Mouse (Mus musculus) midbrain, embryonic 15.5 days (tissue): Measurements from ENCODE around the gene Csmd2. TPM values are rescaled to one million over a fixed set of nuclear protein-coding genes. Genes with fewer than 3 reads are reported as not detected.

Experiments
- ATAC-seq: fragments of 200-750 bp; cut with Nextera tagmentation; replicated peaks from 2 replicates; pipeline ENCODE4 v1.8.0; 2017; ENCODE audit warnings: moderate TSS enrichment
- H3K27ac ChIP-seq: fragments of 300-500 bp; sonication (generic); 2 replicates; pipeline ENCODE4 v1.5.1; 2015; ENCODE audit warnings: mild to moderate bottlenecking, inconsistent platforms
- H3K27me3 ChIP-seq: fragments of 300-500 bp; sonication (generic); replicated peaks from 2 replicates; pipeline ENCODE4 v1.6.1; 2015; ENCODE audit warnings: inconsistent platforms
- H3K36me3 ChIP-seq: fragments of 300-500 bp; sonication (generic); replicated peaks from 2 replicates; pipeline ENCODE4 v1.6.1; 2015; ENCODE audit warnings: inconsistent platforms
- H3K4me1 ChIP-seq: fragments of 300-500 bp; sonication (generic); 2 replicates; pipeline ENCODE4 v1.6.1; 2015; ENCODE audit warnings: inconsistent platforms
- H3K4me2 ChIP-seq: fragments of 300-500 bp; sonication (generic); 2 replicates; pipeline ENCODE4 v1.6.1; 2015; ENCODE audit warnings: inconsistent platforms, mild to moderate bottlenecking, moderate library complexity
- H3K4me3 ChIP-seq: fragments of 300-500 bp; sonication (generic); 2 replicates; pipeline ENCODE4 v1.5.1; 2015; ENCODE audit warnings: mild to moderate bottlenecking, inconsistent platforms
- H3K9ac ChIP-seq: fragments of 300-500 bp; sonication (generic); 2 replicates; pipeline ENCODE4 v1.6.1; 2015; ENCODE audit warnings: mild to moderate bottlenecking, inconsistent platforms
- H3K9me3 ChIP-seq: fragments of 300-500 bp; sonication (generic); 2 replicates; pipeline ENCODE4 v1.6.1; 2016; ENCODE audit warnings: inconsistent platforms
- WGBS: fragments of 180-500 bp; shearing (Covaris S2); methylation state at CpG from one replicate; pipeline ENCODE4 v1.1.7; 2015; ENCODE audit warnings: mixed read lengths; 5-methylcytosine and 5-hydroxymethylcytosine counted together
- polyA plus RNA-seq: library from polyadenylated mRNA; unstranded; fragments of >200 nt; fragmentation: Nextera tagmentation; extraction: Ambion mirVana; gene quantifications from 2 replicates; pipeline ENCODE4 v1.2.1, GENCODE M21; 2015

The Csmd2 gene
- polyA plus RNA-seq, 1 experiment from 2014 or later: 15.1 TPM

DNA sequence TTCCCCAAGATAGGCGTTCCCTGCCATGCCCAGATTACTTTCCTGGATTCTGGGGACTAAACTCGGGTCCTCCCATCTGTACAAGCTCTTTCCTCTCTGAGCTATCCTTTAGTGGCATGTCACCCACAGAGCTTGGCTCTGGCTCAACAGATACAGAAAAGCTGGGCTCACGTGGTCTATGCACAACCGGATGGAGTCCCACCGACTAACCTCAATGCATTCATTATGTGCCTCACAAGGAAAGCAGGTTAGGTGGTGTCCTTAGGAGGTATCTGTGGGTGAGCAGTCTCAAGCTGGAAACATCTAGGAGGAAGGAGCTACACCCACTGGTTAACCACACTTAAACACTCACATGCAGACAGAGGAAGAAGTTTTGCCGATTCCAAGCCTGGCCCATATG, 140.9 kb downstream of the Csmd2 start:
- Histone ChIP-seq H3K4me2 (no peak overlapping the region), H3K27ac (no peak overlapping the region), H3K4me3 (no peak overlapping the region), H3K36me3 (no peaks in the 10 kb centered on the region), H3K27me3 (no peaks in the 10 kb centered on the region), H3K9me3 (no peaks in the 10 kb centered on the region), H3K9ac (no peak overlapping the region), H3K4me1 (peaks cover 9% of the 10 kb centered on the region)
- no peak for ATAC-seq
- WGBS: 78% methylated on average over 6 of the region's 6 CpGs

DNA sequence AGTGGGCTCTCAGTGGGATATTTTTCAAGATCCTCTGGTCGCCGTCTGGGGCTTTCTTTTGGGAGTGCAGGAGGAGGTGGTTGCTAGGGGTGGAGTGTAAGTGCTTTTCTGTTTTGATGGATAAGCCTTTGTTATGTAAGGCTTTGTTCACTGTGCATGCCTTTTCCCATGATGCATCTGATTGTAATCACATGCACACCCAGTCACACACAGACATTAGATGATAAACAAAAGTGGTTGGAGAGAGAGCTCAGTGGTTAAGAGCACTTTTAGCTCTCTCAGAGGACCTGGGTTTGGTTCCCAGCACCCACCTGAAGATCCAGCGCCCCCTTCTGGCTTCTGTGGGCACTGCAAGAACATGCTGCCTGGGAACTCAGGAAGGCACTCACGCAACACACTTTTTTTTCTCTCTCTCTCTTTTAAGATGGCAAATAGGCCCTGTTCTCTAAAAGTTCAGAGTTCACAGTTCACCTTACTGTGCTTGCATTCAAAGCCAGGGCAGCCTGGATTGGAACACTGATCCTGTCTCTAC, 143.0 kb downstream of the Csmd2 start:
- no peak for ATAC-seq
- H3K9ac ChIP-seq: no peak overlapping the region
- 47% methylated on average over 4 of the region's 4 CpGs for WGBS

DNA sequence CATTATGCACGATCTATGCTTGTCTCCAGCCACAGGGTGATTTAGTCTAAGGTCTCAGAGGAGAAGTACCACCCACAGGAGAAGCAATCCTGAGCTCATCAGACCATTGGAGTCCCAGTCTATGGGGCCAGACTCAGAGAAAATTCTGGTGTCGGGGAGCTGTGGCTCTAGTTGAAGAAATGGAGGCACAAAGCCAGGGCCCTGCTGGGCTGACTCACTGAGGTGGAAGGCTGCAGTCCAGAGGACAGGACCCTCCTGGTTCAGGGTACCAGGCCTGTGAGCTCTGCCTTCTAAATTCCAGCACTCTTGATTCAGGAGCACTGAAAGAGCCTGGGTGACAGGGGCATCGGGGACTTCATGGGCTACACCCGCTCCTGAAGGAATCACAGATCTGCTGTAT, 144.0 kb downstream of the Csmd2 start:
- Histone ChIP-seq H3K27ac (no peak overlapping the region), H3K4me3 (no peak overlapping the region), H3K4me1 (peaks cover 20% of the 10 kb centered on the region), H3K9me3 (no peaks in the 10 kb centered on the region), H3K36me3 (no peaks in the 10 kb centered on the region), H3K27me3 (no peaks in the 10 kb centered on the region), H3K4me2 (no peak overlapping the region), H3K9ac (no peak overlapping the region)
- no peak for ATAC-seq
- 84% methylated on average over 4 of the region's 4 CpGs for WGBS

More for the DNA sequence above, 143.0 kb downstream of the Csmd2 start:
- Histone ChIP-seq H3K4me2 (no peak overlapping the region), H3K27ac (no peak overlapping the region), H3K4me1 (peaks cover 22% of the 10 kb centered on the region), H3K27me3 (no peaks in the 10 kb centered on the region), H3K9me3 (no peaks in the 10 kb centered on the region), H3K36me3 (no peaks in the 10 kb centered on the region), H3K4me3 (no peak overlapping the region)

DNA sequence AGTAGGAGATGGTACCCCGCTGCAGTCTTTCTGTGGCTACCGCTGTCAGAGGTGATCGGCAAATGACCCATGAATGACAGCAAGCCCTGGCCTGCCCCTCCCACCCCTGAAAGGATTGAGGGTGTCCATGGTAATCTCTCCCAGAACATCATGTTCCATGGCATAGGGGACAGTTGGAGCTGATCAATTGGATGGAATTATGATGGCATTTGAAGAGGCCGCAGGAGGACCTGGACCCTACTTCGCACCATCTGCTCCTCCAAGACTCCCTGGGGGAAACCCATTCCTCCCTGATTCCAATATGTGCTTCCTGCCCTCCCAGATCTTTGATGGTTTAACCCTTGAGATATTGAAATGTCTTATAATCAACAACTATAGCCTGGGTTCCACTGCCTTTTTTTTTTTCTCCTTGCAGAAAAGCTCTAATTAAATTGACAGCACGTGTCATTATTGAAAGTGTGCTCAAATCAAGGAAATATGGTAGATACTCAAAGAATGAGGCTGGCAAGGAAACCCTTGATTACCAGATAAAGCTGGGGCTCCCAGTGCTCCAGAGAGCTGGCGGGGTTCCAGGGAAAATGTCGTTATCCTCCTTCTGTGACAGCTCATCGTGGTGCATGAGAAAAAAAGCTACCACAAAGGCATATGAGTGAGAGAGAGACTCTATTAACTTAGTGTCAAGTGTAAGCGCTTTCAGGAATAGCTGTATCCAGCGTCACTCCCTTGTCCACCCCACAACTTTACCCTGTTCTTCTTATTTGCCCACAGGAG, 145.4 kb downstream of the Csmd2 start:
- Histone ChIP-seq H3K9me3 (no peaks in the 10 kb centered on the region), H3K36me3 (no peaks in the 10 kb centered on the region), H3K9ac (no peak overlapping the region), H3K27ac (peak overlapping the region; percentile 12; the same call in 1 of the 2 replicates), H3K4me3 (no peak overlapping the region), H3K27me3 (no peaks in the 10 kb centered on the region), H3K4me1 (peaks cover 18% of the 10 kb centered on the region), H3K4me2 (no peak overlapping the region)
- no peak for ATAC-seq
- WGBS: 62% methylated on average over 11 of the region's 11 CpGs

GRCm38 (mm10) chr4:128134348-128134994, 146.8 kb downstream of the Csmd2 start:
- no peak overlapping the region for H3K4me3 ChIP-seq
- no peaks in the 10 kb centered on the region for H3K9me3 ChIP-seq
- peak overlapping the region; percentile 68 for H3K27ac ChIP-seq
- H3K4me2 ChIP-seq: peak overlapping the region; percentile 17; the same call in 1 of the 2 replicates
- no peaks in the 10 kb centered on the region for H3K27me3 ChIP-seq
- no peak overlapping the region; the same call in 1 of the 2 replicates for H3K9ac ChIP-seq
- peaks cover 18% of the 10 kb centered on the region for H3K4me1 ChIP-seq
- H3K36me3 ChIP-seq: no peaks in the 10 kb centered on the region
- ATAC-seq: peak; percentile 47; the same call in 1 of the 2 replicates
- 40% methylated on average over 11 of the region's 11 CpGs for WGBS

DNA sequence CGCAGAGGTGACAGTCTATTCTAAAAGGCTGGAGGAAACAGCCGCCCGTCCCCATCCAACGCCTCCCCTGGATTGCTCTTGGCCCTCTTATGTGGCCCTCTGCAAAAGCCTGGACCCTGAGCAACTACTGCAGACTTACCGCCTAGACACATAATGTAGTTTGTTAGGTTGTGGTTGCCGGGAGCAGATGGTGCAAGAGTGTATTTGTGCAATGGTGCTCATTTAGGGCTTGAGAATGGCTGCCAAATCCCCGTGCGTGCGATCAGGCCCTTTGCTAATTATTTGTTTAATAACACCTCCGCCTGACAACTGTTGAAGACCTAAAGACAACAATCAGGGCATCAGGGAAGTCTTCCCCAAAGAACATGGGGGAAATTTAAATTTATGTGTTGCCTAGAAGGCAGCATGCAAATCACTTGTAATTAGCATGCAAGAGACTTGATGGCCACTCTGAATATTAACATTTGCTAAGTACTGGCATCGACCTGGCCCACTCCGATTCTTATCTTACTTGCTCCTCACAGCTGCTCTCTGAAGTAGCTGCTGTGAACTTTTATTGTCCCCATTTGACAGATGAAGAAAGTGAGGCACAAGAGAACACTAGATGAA, 147.5 kb downstream of the Csmd2 start:
- ATAC-seq: 0 out of 2 replicates have a peak, but pooled peaks have one; percentile 44
- Histone ChIP-seq H3K9me3 (no peaks in the 10 kb centered on the region), H3K27ac (peak overlapping the region; percentile 68), H3K36me3 (no peaks in the 10 kb centered on the region), H3K4me2 (peak overlapping the region; percentile 17; the same call in 1 of the 2 replicates), H3K4me1 (peaks cover 18% of the 10 kb centered on the region), H3K4me3 (no peak overlapping the region), H3K27me3 (no peaks in the 10 kb centered on the region), H3K9ac (no peak overlapping the region)
- 63% methylated on average over 12 of the region's 12 CpGs for WGBS

DNA sequence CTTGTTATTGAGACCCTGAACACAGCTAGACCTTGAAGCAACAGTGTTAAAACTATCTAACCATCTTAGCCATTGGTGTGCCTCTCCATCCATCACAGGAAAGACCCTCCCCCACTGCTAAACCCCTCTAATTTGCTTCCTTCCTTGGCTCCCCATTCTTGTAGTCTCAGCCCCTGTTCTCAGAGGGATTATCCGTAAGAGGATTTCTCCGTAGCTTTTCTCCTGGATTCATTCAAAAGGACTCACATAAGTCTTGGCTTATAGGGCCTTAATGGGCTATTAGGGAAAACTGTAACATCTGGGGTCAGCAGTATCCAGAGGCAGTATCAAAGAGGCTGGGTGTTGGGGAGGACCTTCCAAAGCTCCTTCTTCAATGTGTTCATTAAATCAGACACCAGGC, 152.3 kb downstream of the Csmd2 start:
- H3K27ac ChIP-seq: no peak overlapping the region
- no peaks in the 10 kb centered on the region for H3K27me3 ChIP-seq
- no peak overlapping the region for H3K9ac ChIP-seq
- no peak overlapping the region for H3K4me2 ChIP-seq
- no peak overlapping the region for H3K4me3 ChIP-seq
- H3K9me3 ChIP-seq: no peaks in the 10 kb centered on the region
- no peak for ATAC-seq
- no peaks in the 10 kb centered on the region for H3K36me3 ChIP-seq
- 20% methylated on average over 2 of the region's 2 CpGs for WGBS
- peaks cover 14% of the 10 kb centered on the region for H3K4me1 ChIP-seq

DNA sequence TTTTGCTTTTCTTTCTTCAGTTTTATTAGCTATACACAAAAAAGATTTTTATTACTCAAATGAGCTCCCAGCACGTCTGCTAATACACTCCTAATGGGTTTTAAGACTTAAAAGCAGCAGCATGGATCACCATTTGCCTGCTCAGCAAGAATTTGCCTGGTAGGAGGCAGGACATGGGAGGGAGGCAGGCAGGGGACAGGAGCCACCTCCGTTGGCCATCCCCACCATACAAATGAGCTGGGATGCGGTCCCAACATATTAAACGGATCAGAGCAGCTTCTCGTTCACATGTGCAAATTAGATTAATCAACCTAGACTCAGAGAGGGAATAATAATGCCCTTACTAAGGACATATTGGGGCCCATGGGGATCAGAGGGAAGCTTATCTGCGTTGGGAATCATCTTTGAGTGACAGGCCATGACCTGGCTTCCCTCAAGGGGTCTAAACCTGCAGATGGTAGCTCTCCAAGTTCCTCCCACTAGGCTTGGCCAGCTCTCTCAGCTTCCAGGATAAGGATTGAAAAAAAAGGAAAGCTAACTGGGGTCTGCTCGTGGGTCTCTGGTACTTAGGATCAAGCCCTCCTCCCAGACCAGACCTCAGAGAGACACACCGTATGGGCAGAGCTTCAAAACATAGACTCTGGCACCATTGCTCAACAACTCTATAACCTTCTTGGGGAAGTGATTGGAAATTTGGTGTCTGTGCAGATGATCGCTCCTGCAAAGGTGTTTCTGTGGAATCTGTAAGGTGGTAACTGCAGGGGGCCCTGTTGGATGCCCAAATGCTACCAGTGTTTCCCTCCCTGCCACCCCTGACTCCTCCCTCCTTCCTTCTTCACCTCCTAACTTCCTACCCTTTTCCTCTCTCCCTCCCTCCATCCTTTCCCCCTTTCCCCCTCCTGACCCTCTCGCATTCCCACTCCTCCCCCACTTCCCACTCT, 153.8 kb downstream of the Csmd2 start:
- H3K9ac ChIP-seq: no peak overlapping the region
- no peaks in the 10 kb centered on the region for H3K9me3 ChIP-seq
- H3K27me3 ChIP-seq: no peaks in the 10 kb centered on the region
- no peak overlapping the region for H3K27ac ChIP-seq
- 36% methylated on average over 10 of the region's 10 CpGs for WGBS
- ATAC-seq: no peak
- no peak overlapping the region for H3K4me3 ChIP-seq
- H3K4me1 ChIP-seq: peaks cover 12% of the 10 kb centered on the region
- no peaks in the 10 kb centered on the region for H3K36me3 ChIP-seq
- no peak overlapping the region for H3K4me2 ChIP-seq

GRCm38 (mm10) chr4:128142279-128142678, 154.6 kb downstream of the Csmd2 start:
- H3K27me3 ChIP-seq: no peaks in the 10 kb centered on the region
- no peak overlapping the region for H3K4me2 ChIP-seq
- H3K4me1 ChIP-seq: peaks cover 12% of the 10 kb centered on the region
- no peaks in the 10 kb centered on the region for H3K9me3 ChIP-seq
- H3K36me3 ChIP-seq: no peaks in the 10 kb centered on the region
- no peak overlapping the region for H3K27ac ChIP-seq
- no peak overlapping the region for H3K9ac ChIP-seq
- H3K4me3 ChIP-seq: no peak overlapping the region
- ATAC-seq: no peak
- WGBS: 83% methylated on average over 3 of the region's 3 CpGs

- WGBS: 83% methylated on average over 3 of the region's 3 CpGs
- Histone ChIP-seq H3K27ac (no peak overlapping the region), H3K4me1 (peaks cover 12% of the 10 kb centered on the region), H3K9ac (no peak overlapping the region), H3K4me3 (no peak overlapping the region), H3K4me2 (no peak overlapping the region), H3K9me3 (no peaks in the 10 kb centered on the region), H3K36me3 (no peaks in the 10 kb centered on the region), H3K27me3 (no peaks in the 10 kb centered on the region)
- ATAC-seq: no peak
These were observed 155.5 kb downstream of the Csmd2 start for GRCm38 (mm10) chr4:128143147-128143546.

GRCm38 (mm10) chr4:128149524-128149923, 161.9 kb downstream of the Csmd2 start:
- no peak overlapping the region for H3K4me2 ChIP-seq
- peaks cover 14% of the 10 kb centered on the region; the same call in 1 of the 2 replicates for H3K4me1 ChIP-seq
- 93% methylated on average over 4 of the region's 4 CpGs for WGBS
- no peak for ATAC-seq
- H3K27ac ChIP-seq: no peak overlapping the region
- H3K36me3 ChIP-seq: no peaks in the 10 kb centered on the region
- no peak overlapping the region for H3K4me3 ChIP-seq
- no peaks in the 10 kb centered on the region for H3K27me3 ChIP-seq
- H3K9ac ChIP-seq: no peak overlapping the region
- H3K9me3 ChIP-seq: no peaks in the 10 kb centered on the region
